Mouse (Mus musculus) layer of hippocampus, postnatal 25 days (tissue): ENCODE measurements around the gene Dlg1. TPM values are rescaled to one million over a fixed set of nuclear protein-coding genes. Genes with fewer than 3 reads are reported as not detected.

ENCODE experiments used
- DNase-seq, 2 experiments: peaks; one replicate each; pipeline ENCODE4 v3.0.0; 2022; ENCODE audit warnings: mixed read lengths in 2 of 2, low spot score in 1 of 2; ENCODE audit errors: extremely low spot score in 1 of 2
- total RNA-seq, 2 experiments: library from RNA; stranded (reverse); gene quantifications; 2 replicates each; pipeline ENCODE4 v1.2.3; 2021

The Dlg1 gene
- total RNA-seq, 2 experiments from 2014 or later, result 71.5 to 77.6 TPM

DNA sequence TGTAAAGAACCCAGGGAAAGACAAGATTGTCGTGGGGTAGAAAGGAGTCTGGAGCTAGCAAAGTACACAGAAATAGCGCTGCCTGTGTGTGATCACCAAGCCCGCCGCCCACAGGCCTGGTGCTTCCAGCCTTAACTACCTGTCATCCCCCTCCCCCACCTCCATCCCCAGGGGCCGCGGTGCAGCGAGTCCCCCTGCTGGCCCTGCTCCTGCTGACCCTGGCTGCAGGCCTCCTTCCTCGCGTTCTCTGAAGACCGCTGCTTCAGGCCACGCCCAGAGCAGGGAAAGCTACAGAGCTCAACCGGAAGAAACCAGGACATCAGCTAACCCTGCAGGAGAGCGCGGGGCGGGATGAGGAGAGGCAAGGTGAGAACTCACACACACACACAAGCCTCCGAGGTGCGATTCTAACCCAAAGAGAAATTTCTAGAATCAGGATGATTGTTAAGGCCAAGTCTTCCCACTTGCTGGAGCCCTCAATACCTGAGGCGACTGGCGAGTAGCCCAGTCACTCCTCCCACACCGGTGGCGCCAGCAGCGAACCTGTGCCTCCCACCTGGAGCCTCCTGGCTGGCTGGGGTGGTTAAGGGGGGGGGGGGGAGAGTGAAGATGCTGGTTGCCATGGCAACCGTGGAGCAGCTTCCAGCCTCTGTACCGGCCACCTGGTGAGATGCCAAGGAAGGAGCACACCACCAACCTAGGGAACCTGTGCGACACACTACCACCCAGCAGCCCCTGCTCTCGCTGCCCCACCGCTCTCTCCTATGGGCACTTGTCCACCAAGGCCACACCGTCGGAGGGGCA is 233.9 kb downstream of the Dlg1 start:
- DNase-seq, result no peak

- DNase-seq, result peak; percentile 51 to 61
These were observed 235.5 kb downstream of the Dlg1 start for GRCm38 (mm10) chr16:31898546-31899326.

DNA sequence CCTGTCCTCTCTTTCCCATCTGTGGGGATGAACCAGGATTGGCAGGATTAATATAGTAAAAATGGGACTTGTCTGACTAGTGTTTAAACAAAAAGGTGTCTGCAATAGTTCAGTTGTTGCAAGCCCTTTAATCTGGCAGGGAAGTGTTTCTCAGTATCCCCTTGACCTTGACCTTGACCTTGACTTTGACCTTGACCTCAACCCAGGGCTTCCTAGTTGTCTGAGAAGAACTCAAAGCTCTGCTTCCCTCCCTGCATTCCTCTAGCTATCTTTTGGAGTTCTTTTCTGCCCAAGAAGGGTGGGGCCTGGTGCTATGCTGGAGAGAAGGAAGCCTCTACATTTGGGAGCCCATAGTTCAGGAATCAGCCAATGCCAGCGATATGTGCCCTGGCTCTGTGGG is 238.6 kb downstream of the Dlg1 start:
- DNase-seq, result no peak

DNA sequence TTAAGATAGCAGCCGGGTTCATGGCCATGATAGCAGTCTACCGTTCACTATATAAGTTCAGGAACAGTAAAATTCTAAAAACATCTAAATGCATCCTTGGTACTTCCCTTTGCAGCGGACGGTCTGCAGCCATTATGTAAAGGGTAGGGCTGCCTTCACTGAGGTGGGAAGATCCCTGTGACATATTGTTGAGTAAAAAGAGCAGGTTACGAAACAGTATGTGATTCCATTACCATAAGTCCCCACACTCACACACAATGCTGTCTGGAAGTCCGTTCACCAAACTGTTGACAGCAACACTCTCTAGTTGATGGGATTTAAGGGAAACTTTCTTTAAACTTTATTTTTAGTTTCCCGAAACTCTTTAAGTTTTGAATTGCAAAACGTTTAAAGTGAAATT is 240.0 kb downstream of the Dlg1 start:
- no peak for DNase-seq

- DNase-seq, result no peak
These were observed 242.1 kb downstream of the Dlg1 start for GRCm38 (mm10) chr16:31905331-31905730.

GRCm38 (mm10) chr16:31905891-31906825 is 242.9 kb downstream of the Dlg1 start:
- DNase-seq, result no peak

GRCm38 (mm10) chr16:31906896-31907295 is 243.7 kb downstream of the Dlg1 start:
- DNase-seq, result no peak

- DNase-seq, result no peak
These were observed 245.7 kb downstream of the Dlg1 start for GRCm38 (mm10) chr16:31908959-31909358.

DNA sequence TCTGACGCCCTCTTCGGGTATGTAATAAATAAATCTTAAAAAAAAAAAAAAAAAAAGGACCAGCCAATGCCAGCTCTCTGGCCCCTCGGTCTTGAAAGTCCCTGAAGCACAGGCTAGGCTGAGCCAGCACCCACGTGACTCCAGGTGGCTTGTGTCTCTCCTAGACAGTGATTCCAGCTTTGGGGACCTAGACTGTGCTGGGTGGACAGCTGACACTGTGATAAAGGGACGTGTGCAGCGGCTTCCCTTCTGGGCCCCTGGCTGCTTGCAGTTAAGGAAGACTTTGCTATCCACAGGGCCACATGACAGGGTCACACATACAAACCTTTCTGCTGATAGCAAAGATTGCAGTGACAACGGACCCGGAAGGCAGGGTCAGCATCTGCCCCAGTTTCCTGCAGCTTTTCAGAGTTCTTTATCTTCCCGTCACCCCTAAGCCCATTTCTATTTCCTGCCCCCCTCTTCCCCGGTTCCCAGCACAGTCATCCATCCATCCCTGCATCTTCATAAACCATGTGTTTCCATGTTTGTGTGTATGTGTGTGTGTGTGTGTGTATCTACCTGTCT is 247.1 kb downstream of the Dlg1 start:
- no peak for DNase-seq

DNA sequence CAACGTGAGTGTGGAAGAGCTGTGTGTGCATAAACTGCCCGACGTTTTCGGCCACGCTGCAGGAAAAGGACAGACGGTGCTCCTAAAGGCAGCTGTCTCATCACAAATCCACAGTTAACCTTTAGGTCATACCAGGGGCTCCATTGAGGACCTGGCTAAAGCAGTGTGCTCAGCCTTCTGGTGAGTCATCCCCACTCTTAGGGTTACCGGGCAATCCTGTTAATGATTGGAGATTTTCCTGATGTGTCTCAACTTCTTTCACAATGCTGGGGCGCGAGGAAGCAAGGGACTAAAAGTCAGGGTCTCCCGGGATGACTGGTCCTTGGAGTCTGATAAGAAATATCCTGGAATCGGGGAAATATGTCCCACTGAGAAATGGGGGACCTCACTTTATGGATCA is 254.5 kb downstream of the Dlg1 start:
- DNase-seq, result no peak

DNA sequence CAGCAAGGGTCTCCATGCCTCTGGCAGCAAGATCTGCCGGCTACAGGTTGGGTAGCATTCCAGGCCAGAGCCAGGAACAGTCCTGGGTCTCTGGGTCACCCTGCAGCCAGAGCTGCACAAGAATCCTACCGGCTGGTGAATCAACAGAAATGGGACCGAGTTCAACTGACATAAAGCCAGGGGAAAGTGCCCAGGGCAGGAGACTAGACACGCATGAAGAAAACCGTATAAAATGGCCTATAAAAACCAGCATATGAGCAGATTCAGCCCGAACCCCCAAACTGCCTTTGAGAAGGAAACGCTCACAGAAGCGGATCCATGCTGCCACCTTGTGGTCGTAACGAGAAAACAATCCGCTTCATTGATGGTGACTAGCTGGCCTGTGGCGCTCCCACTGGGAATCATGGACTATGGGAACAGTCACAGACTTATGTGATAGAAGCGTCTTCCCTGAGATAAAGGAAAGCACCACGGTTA is 255.0 kb downstream of the Dlg1 start:
- DNase-seq, result peak; percentile 61 to 85

- no peak for DNase-seq
These were observed 261.1 kb downstream of the Dlg1 start for GRCm38 (mm10) chr16:31924368-31924767.

Other genes with a start within 250 kb of the Dlg1 start
- gene Bdh1, start 241.2 kb upstream of the Dlg1 start, total RNA-seq, result 100 to 1,000 TPM; 116 to 121 TPM
- under 1 TPM; 0.16 to 0.17 TPM for gene Meltf, start 215.4 kb downstream of the Dlg1 start, total RNA-seq